Mouse (Mus musculus): ENCODE data around the gene Ears2. TPM values are rescaled to one million over a fixed set of nuclear protein-coding genes. Genes with fewer than 3 reads are reported as not detected.

Ears2 gene
- polyA plus RNA-seq, 1 experiment = 4.8 TPM

DNA sequence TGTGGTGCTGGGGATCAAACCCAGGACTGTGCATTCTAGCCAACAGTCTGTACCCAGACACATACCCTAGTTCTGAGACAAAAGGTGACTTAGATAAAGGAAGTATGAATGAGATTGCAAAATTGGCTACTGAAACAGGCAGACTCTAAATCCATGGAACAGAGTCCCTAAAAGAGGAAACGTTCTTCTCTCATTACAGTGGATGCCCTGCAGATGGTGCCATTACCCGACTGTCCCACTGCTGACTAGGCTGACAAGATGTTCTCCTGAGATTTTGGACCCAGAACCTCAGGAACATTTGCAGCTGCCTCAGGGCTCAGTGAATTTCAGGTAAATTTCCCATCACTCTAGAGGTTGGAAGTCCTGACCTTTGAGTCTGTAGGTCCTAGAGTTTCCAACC lies 32.7 kb downstream of the Ears2 start:
- DNase-seq = no peak
- no peak overlapping the region for H3K4me3 ChIP-seq (replicated peaks; ENCODE audit: insufficient read depth, low read depth, low read length)
- 28% methylated on average over 2 of the region's 2 CpGs for WGBS
- TF ChIP-seq CTCF (IDR thresholded peaks at IDR 0.05; ENCODE audit: borderline replicate concordance, insufficient read depth, low read depth, low read length) = no peak
- no peak for TF ChIP-seq POLR2A (IDR thresholded peaks at IDR 0.05; ENCODE audit: borderline replicate concordance, insufficient read depth, low read length)
- H3K27me3 ChIP-seq (ENCODE audit: control insufficient read depth, insufficient read depth, low read length) = no peaks in the 10 kb centered on the region; the same call in 1 of the 2 replicates
- H3K27ac ChIP-seq (ENCODE audit: insufficient read depth, low read length) = no peak overlapping the region
- H3K4me1 ChIP-seq (ENCODE audit: control insufficient read depth, insufficient read depth, low read length) = no peaks in the 10 kb centered on the region

DNA sequence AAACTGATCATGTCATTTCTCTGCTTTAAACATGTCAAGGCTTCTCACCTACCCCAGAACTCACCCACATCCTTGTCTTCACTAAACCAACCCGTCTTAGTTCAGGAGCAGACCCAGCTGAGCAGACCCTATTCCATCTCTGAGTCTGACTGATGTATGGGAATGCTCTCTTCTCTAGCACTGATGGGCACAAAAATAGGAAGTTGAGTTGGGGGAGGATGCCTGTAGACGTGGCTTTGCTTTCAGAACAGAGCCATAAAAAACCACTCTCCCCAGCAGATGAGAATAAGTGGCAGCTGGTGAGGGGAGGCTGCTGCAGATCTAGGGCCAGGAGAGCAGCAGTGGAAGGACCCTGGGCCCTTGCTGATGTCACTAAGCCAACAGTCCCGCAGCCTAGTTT lies 33.7 kb downstream of the Ears2 start:
- TF ChIP-seq POLR2A (IDR thresholded peaks at IDR 0.05; ENCODE audit: borderline replicate concordance, insufficient read depth, low read length) (no peak), CTCF (IDR thresholded peaks at IDR 0.05; ENCODE audit: borderline replicate concordance, insufficient read depth, low read depth, low read length) (no peak)
- Histone ChIP-seq H3K4me1 (ENCODE audit: control insufficient read depth, insufficient read depth, low read length) (no peaks in the 10 kb centered on the region), H3K4me3 (replicated peaks; ENCODE audit: insufficient read depth, low read depth, low read length) (no peak overlapping the region), H3K27ac (ENCODE audit: insufficient read depth, low read length) (no peak overlapping the region), H3K27me3 (ENCODE audit: control insufficient read depth, insufficient read depth, low read length) (no peaks in the 10 kb centered on the region; the same call in 1 of the 2 replicates)
- WGBS = 69% methylated on average over 3 of the region's 3 CpGs
- no peak for DNase-seq

DNA sequence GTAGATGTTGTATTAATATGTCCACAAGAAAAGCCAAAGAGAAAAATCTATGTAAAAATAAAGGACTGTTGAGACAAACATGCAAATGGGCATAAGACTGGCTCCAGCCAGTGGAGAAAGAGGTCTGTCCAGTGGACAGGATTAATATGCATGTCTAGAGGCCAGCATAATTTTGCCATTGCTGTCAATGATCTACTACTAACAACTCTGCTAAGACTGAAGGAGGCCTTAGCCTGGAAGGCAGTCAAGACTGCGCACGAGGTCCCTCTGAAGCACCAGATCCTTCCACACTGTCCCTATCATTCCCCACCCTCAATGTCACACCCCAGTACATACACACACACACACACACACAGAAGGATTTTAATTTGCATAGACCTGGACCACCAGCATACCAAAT lies 44.9 kb downstream of the Ears2 start:
- 98% methylated on average over 2 of the region's 2 CpGs for WGBS

DNA sequence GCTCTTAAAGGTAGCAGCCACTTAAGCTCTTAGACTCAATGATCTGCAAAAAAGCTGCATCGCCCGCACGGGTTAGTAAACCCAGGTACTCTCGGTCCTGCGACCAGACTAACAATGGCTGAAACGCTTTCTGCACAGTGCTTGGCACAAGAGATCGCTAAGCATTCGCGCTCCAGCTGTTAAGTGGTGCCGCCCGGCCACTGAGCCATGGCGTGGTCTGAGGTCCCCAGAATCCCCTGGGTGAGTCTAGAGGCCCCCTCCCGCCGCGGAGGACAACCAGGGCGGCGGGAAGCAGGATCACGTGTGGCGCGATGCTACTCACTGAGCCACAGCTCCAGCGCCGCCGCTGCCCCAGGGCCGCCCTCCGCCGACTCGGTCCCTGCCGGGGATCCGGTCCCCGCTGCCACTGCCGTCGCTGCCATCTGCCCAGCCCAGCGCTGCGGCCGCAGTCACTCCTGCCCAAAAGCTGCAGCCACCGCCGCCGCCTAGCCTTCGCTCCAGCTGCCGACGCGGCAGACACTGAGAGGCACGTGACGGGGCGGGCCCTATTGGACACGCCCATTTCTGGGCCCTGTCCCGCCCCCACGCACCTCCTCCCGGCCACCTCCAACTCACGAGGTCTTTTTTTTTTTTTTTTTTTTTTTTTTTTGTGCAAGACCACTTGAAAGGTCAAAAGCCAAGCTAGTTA lies 46.3 kb downstream of the Ears2 start, which contains the start of gene Gga2:
Gene Gga2, minus strand, starts transcription at position 556 of the 688 bp plus-strand sequence.
- DNase-seq = peak; percentile 87
- peaks cover 2% of the 10 kb centered on the region for H3K4me1 ChIP-seq (ENCODE audit: control insufficient read depth, insufficient read depth, low read length)
- peak; percentile 87 for TF ChIP-seq POLR2A (IDR thresholded peaks at IDR 0.05; ENCODE audit: borderline replicate concordance, insufficient read depth, low read length)
- TF ChIP-seq CTCF (IDR thresholded peaks at IDR 0.05; ENCODE audit: borderline replicate concordance, insufficient read depth, low read depth, low read length) = no peak
- H3K4me3 ChIP-seq (replicated peaks; ENCODE audit: insufficient read depth, low read depth, low read length) = peak within 1 kb of the TSS; percentile 95
- under 1% methylated on average over 50 of the region's 50 CpGs for WGBS
- peak within 1 kb of the TSS; percentile 83 for H3K27ac ChIP-seq (ENCODE audit: insufficient read depth, low read length)
- H3K27me3 ChIP-seq (ENCODE audit: control insufficient read depth, insufficient read depth, low read length) = no peaks in the 10 kb centered on the region

More for the DNA sequence above, 44.9 kb downstream of the Ears2 start:
- no peak overlapping the region for H3K27ac ChIP-seq (ENCODE audit: insufficient read depth, low read length)
- no peaks in the 10 kb centered on the region; the same call in none of the 2 replicates for H3K4me1 ChIP-seq (ENCODE audit: control insufficient read depth, insufficient read depth, low read length)
- H3K27me3 ChIP-seq (ENCODE audit: control insufficient read depth, insufficient read depth, low read length) = no peaks in the 10 kb centered on the region
- no peak for DNase-seq
- no peak overlapping the region for H3K4me3 ChIP-seq (replicated peaks; ENCODE audit: insufficient read depth, low read depth, low read length)
- TF ChIP-seq POLR2A (IDR thresholded peaks at IDR 0.05; ENCODE audit: borderline replicate concordance, insufficient read depth, low read length) = no peak

DNA sequence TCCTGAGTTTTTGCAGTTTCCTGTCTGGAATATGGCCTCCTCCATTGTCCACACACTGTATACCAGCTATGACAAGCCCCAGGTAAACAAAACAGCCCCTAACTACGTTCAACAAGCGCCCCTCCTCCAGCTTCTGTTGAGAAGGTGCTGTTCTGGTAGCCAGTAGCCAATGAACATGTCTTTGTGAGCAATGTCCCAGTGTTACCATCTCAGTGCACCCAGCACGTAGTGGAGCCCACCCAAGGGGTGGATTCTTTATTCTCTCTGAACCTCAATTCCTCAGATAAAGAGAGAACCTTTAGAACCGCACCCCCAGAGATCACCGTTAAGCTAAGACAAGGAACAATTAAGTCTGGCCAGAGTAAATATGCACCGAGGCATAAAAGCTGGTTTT lies 46.8 kb downstream of the Ears2 start:
- Histone ChIP-seq H3K4me3 (replicated peaks; ENCODE audit: insufficient read depth, low read depth, low read length) (peak overlapping the region; percentile 95), H3K27ac (ENCODE audit: insufficient read depth, low read length) (0 out of 2 replicates have a peak overlapping the region, but pooled peaks have one; percentile 83), H3K27me3 (ENCODE audit: control insufficient read depth, insufficient read depth, low read length) (no peaks in the 10 kb centered on the region), H3K4me1 (ENCODE audit: control insufficient read depth, insufficient read depth, low read length) (peaks cover 6% of the 10 kb centered on the region)
- TF ChIP-seq POLR2A (IDR thresholded peaks at IDR 0.05; ENCODE audit: borderline replicate concordance, insufficient read depth, low read length) (no peak), CTCF (IDR thresholded peaks at IDR 0.05; ENCODE audit: borderline replicate concordance, insufficient read depth, low read depth, low read length) (no peak)
- 7% methylated on average over 6 of the region's 6 CpGs for WGBS
- DNase-seq = no peak

DNA sequence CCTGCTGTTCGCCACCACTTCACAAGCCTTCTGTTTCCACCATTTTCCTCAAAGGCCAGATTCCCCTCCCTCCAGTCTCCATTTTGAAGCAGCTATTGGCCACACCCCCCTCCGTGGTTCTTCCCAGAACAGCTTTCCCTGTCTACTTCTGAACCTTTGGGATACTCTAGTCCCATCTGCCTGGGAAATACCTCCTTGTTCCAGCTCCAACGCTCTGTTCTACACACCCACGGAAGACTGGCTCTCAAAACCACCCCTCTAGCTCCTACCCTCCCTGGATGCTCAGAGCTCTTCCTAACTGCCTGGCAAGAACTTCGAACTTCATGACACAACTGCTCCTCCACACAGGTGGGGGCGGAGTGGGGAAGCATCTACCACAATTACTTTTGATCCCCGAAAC lies 48.1 kb downstream of the Ears2 start:
- no peak overlapping the region for H3K4me3 ChIP-seq (replicated peaks; ENCODE audit: insufficient read depth, low read depth, low read length)
- peaks cover 6% of the 10 kb centered on the region for H3K4me1 ChIP-seq (ENCODE audit: control insufficient read depth, insufficient read depth, low read length)
- no peaks in the 10 kb centered on the region for H3K27me3 ChIP-seq (ENCODE audit: control insufficient read depth, insufficient read depth, low read length)
- no peak for DNase-seq
- no peak overlapping the region for H3K27ac ChIP-seq (ENCODE audit: insufficient read depth, low read length)
- no peak for TF ChIP-seq POLR2A (IDR thresholded peaks at IDR 0.05; ENCODE audit: borderline replicate concordance, insufficient read depth, low read length)
- WGBS = 75% methylated on average over 7 of the region's 7 CpGs

DNA sequence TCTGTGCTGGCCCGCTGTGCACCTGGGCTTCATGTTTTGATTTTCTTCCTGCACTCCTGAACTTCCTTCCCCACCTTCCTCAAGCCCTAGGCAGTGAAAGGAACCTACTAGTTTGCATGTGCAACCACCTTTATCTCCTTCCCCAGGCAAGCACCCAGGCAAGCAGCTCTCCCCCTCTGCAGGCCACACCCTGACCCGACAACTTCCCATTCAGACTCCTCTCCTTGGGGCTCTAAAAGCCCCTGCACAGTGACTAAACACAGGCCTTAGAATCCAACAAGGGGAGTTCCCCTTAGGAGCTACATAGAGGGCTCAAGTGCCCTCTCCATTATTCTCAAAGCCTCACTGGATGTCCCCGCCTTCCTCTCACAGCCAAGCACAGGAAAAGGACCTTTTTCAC lies 48.8 kb downstream of the Ears2 start:
- no peak overlapping the region for H3K4me3 ChIP-seq (replicated peaks; ENCODE audit: insufficient read depth, low read depth, low read length)
- peaks cover 8% of the 10 kb centered on the region for H3K4me1 ChIP-seq (ENCODE audit: control insufficient read depth, insufficient read depth, low read length)
- WGBS = 88% methylated on average over 3 of the region's 3 CpGs
- no peak overlapping the region for H3K27ac ChIP-seq (ENCODE audit: insufficient read depth, low read length)
- no peak for DNase-seq
- no peaks in the 10 kb centered on the region for H3K27me3 ChIP-seq (ENCODE audit: control insufficient read depth, insufficient read depth, low read length)
- TF ChIP-seq POLR2A (IDR thresholded peaks at IDR 0.05; ENCODE audit: borderline replicate concordance, insufficient read depth, low read length) (no peak), CTCF (IDR thresholded peaks at IDR 0.05; ENCODE audit: borderline replicate concordance, insufficient read depth, low read depth, low read length) (no peak)

DNA sequence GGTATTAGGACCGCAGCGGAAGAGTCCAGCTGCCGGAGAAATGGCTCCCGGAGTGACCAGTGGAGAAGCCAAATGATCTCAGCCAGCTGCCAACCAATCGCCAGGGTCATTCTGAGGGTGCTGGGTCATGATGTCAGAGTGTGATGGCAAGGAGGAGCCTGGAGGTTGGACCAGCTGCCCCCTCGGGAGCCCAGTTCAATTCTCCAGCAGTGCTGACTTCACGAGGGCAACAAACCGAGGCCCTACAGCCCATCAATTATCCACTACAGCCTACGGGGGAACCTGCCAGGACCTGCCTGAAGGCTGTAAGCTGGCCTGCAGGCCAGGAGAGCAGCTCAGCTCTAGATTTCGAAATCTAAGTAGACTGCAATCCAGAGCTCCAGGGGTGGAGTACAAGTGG lies 51.3 kb downstream of the Ears2 start:
- no peaks in the 10 kb centered on the region for H3K27me3 ChIP-seq (ENCODE audit: control insufficient read depth, insufficient read depth, low read length)
- DNase-seq = no peak
- peaks cover 8% of the 10 kb centered on the region for H3K4me1 ChIP-seq (ENCODE audit: control insufficient read depth, insufficient read depth, low read length)
- no peak overlapping the region for H3K4me3 ChIP-seq (replicated peaks; ENCODE audit: insufficient read depth, low read depth, low read length)
- H3K27ac ChIP-seq (ENCODE audit: insufficient read depth, low read length) = no peak overlapping the region
- TF ChIP-seq POLR2A (IDR thresholded peaks at IDR 0.05; ENCODE audit: borderline replicate concordance, insufficient read depth, low read length) = no peak
- no peak for TF ChIP-seq CTCF (IDR thresholded peaks at IDR 0.05; ENCODE audit: borderline replicate concordance, insufficient read depth, low read depth, low read length)
- 57% methylated on average over 10 of the region's 10 CpGs for WGBS
